Mouse (Mus musculus) gastrocnemius, adult 2 months (tissue): ENCODE data around the gene Rfx3. TPM values are rescaled to one million over a fixed set of nuclear protein-coding genes. Genes with fewer than 3 reads are reported as not detected.

Experiments
- DNase-seq: peaks from one replicate; pipeline ENCODE4 v3.0.0; 2022
- H3K27ac ChIP-seq: fragments of 200-600 bp; 2 replicates; pipeline ENCODE4 v1.8.1; 2022; ENCODE audit warnings: mild to moderate bottlenecking
- H3K4me3 ChIP-seq: fragments of 200-600 bp; 2 replicates; pipeline ENCODE4 v1.8.1; 2022; ENCODE audit warnings: mild to moderate bottlenecking, moderate library complexity
- CTCF ChIP-seq: fragments of 200-600 bp; IDR thresholded peaks from 2 replicates; pipeline ENCODE4 v1.8.1; 2022; ENCODE audit warnings: antibody characterized with exemption, mild to moderate bottlenecking, moderate library complexity
- intact Hi-C: fragments of 180-260 bp; cut with DNase I; formaldehyde crosslinking; loops from one replicate; pipeline ENCODE4 v1.15.1; 2025
- long read RNA-seq, 2 experiments: library from polyadenylated mRNA; stranded (forward); transcript quantifications; one replicate each; pipeline ENCODE4 v2.0.0; 2021
- total RNA-seq, 2 experiments: library from RNA; stranded (reverse); gene quantifications; 2 replicates each; pipeline ENCODE4 v1.2.3; 2021

Gene Rfx3
- total RNA-seq = 1 to 10 TPM; 2.1 to 3.5 TPM
- long read RNA-seq, experiment 1 = 0 reads
- long read RNA-seq, experiment 2 = 0 reads

DNA sequence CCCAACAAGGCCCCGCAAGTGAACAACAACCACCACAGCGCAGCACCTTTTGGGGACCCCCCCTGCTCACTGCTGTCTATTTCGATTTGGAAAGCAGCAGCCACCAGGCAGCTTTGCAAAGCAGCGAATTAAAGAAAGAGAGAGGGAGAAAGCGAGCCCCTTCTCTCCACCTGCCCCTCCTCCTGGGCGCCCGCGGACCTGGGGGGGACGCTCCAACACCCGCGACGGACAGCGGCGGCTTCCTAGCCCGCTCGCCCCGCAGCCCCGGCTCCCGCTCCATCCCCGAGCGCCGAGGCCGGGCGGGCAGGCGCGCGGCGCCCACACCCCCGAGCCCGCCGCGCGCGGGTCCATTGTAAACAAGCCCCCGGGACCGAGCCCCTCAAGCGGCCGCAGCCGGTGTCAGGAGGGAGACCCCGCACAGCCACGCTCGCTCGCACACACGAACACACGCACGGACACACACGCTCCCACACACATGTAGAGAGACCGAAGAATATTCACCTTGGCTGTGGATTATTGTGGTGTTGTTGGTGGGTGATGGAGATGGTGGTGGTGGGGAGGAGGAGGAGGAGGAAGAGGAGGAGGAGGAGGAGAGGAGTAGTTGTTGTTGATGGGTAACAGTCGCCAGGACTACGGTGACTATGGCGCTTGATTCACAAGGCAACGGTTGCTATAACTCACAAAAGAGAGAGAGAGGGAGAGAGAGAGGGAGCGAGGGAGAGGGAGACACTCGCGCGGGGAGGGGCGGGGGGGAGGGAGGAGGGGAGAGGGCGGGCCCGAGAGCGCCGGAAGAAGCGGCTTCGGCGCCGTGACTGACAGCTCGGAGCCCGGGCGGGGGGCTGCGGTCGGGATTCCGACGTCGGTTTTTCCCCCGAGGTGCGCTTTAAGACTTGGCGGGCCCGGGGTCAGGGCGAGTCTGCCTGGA is at the start of gene Rfx3:
Rfx3 (minus strand) TSS at position 696 of the 925 bp plus-strand sequence.
- TF ChIP-seq CTCF = no peak
- Histone ChIP-seq H3K4me3 (peak within 1 kb of the TSS; percentile 100), H3K27ac (peak within 1 kb of the TSS; percentile 100)
- intact Hi-C loops = loop anchor here (5.0 to 10.0 kb wide), 2 partner anchors 576 to 982 kb away; partner anchors contain the start of gene Cdc37l1
- peak; percentile 86 for DNase-seq

GRCm38 (mm10) chr19:28052058-28052457 is 41.1 kb upstream of the Rfx3 start:
- DNase-seq = no peak
- Histone ChIP-seq H3K4me3 (no peak overlapping the region), H3K27ac (no peak overlapping the region)
- TF ChIP-seq CTCF = no peak
- intact Hi-C loops = no loop called here

GRCm38 (mm10) chr19:28051571-28051970 is 40.6 kb upstream of the Rfx3 start:
- intact Hi-C loops = no loop called here

DNA sequence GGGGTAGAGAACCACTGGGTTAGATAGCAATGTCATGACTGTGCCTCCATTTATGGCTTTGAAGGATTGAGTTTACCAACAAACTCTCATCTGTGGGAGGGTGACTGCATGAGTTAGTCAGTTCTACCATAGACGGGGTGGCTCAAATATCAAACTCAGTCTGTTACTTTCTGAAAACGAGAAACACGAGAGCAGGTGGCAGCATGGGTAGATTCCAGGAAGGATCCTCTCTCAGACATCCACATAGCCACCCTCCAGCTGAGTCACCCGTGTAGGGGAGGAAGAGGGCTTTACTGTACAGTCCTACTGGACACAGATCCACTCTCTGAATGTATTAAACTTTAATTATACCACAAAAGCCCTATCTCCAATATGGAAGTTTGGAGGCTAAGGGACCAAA is 38.3 kb upstream of the Rfx3 start:
- intact Hi-C loops = no loop called here
- no peak overlapping the region for H3K4me3 ChIP-seq
- DNase-seq = no peak
- no peak overlapping the region for H3K27ac ChIP-seq
- no peak for TF ChIP-seq CTCF

More at GRCm38 (mm10) chr19:28051571-28051970, 40.6 kb upstream of the Rfx3 start:
- no peak overlapping the region for H3K4me3 ChIP-seq
- H3K27ac ChIP-seq = no peak overlapping the region
- no peak for TF ChIP-seq CTCF
- no peak for DNase-seq

- H3K4me3 ChIP-seq = no peak overlapping the region
- DNase-seq = no peak
- no peak overlapping the region for H3K27ac ChIP-seq
- no peak for TF ChIP-seq CTCF
- intact Hi-C loops = no loop called here
Measured at GRCm38 (mm10) chr19:28046806-28047205, 35.8 kb upstream of the Rfx3 start.

GRCm38 (mm10) chr19:28044950-28045349 is 34.0 kb upstream of the Rfx3 start:
- Histone ChIP-seq H3K27ac (no peak overlapping the region), H3K4me3 (no peak overlapping the region)
- DNase-seq = no peak
- TF ChIP-seq CTCF = no peak
- intact Hi-C loops = no loop called here

- intact Hi-C loops = loop anchor here (5.0 to 10.0 kb wide), 2 partner anchors 577 to 980 kb away; partner anchors contain the start of gene Cdc37l1
Measured at GRCm38 (mm10) chr19:28011718-28012499, 943 bp upstream of the Rfx3 start.

DNA sequence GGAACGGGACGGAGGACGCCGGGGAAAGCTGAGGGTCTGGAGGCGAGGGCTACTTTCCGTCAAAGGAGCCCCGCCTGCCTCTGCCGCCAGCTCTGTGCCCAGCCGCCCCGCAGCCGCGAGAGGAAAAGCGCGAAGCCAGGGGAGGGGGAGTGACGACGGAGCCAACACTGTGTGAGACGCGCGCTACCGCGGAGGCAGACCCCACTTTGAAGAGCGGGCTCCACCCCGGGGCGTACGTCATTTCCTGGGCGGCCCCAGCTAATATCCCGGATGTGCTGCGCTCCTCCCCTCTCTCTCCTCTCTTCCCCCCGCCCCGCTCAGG is 391 bp upstream of the Rfx3 start:
- intact Hi-C loops = loop anchor here (5.0 to 10.0 kb wide), 2 partner anchors 577 to 981 kb away; partner anchors contain the start of gene Cdc37l1
- peak; percentile 95 for DNase-seq
- H3K4me3 ChIP-seq = peak overlapping the region; percentile 100
- no peak for TF ChIP-seq CTCF
- H3K27ac ChIP-seq = peak overlapping the region; percentile 100

More at GRCm38 (mm10) chr19:28011718-28012499, 943 bp upstream of the Rfx3 start:
- no peak for TF ChIP-seq CTCF
- peak; percentile 74 for DNase-seq
- peak overlapping the region; percentile 100 for H3K4me3 ChIP-seq
- H3K27ac ChIP-seq = peak overlapping the region; percentile 100

DNA sequence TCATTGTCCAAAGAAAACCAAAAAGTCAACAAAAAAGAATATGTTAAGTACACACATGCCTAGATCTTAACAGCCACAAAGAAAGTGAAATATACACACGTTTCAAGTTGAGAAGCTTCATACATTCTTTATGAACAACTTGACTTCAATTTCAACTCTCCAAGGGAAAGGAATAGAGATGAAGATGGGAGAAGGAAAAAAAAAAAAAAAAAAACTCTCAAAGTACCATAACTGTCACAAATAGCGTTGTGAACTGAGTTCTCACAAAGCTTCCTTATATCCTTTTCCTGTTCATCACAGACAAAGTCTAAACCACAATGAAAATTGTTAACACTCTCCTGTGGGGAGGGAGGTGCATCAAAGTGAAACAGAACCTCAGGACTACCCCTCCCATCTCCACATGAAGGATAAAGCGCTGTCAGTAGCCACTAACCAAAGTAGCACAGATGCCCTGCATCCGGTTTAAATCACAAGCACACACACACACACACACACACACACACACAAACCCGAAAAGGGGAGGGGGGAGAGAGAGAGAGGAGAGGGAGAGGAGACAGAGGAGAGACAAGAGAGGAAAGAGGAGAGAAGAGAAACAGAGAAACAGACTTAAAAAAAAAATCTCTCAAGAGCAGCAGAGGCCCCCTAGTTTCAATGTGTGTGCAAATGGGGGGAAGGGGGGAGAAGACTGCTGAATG is 1.2 kb downstream of the Rfx3 start:
- TF ChIP-seq CTCF = no peak
- intact Hi-C loops = loop anchor here (5.0 to 10.0 kb wide), 2 partner anchors 575 to 983 kb away; partner anchors contain the start of gene Cdc37l1
- H3K4me3 ChIP-seq = peak overlapping the region; percentile 100
- peak overlapping the region; percentile 100 for H3K27ac ChIP-seq
- DNase-seq = no peak

- intact Hi-C loops = no loop called here
- H3K27ac ChIP-seq = no peak overlapping the region
Measured at GRCm38 (mm10) chr19:28004190-28004589, 6.8 kb downstream of the Rfx3 start.

DNA sequence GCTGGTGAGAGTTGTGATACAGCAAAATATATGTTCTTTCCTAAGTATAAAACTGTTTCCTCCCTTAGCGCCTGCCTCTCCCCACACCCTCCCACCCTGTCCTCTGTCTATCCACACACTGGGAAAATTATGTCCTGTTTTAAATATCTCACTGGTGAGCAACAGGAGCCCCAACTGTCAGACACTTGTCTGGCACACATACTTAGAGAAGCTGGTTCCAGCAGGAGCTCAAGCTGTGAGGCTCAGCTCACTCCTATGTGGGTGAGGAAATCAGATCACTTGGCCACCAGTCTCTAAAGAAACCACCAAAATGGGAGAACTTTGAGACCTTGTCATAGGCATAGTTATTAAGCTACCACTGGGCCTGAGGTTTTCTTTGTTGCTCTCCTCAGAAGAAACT is 7.5 kb downstream of the Rfx3 start:
- intact Hi-C loops = no loop called here
- H3K4me3 ChIP-seq = no peak overlapping the region
- TF ChIP-seq CTCF = no peak
- H3K27ac ChIP-seq = peak overlapping the region; percentile 16; the same call in 1 of the 2 replicates
- DNase-seq = peak; percentile 25

More at GRCm38 (mm10) chr19:28004190-28004589, 6.8 kb downstream of the Rfx3 start:
- H3K4me3 ChIP-seq = no peak overlapping the region
- TF ChIP-seq CTCF = no peak
- DNase-seq = no peak

DNA sequence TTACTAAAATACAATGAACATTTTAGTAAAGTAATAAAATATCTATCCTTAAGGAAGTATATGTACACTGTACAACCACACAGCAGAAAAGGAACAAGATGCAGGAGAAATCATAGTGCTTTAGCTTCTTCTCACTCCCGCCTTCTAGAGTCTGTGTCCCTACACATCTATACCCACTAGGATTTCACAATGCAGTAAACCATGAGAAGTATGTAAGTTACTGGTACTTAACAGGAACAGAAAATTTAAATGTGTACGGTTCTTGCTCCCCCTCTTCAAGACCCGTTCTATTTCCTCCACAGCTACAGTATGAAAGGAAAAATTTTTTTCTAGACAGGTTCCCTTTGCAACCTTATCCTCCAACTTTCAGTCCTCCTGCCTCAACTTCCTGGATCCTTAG is 8.3 kb downstream of the Rfx3 start:
- no peak overlapping the region for H3K27ac ChIP-seq
- H3K4me3 ChIP-seq = no peak overlapping the region
- TF ChIP-seq CTCF = no peak
- no peak for DNase-seq
- intact Hi-C loops = no loop called here
